Mouse (Mus musculus) ES-E14 (cell line): Measurements from ENCODE around the gene Sirt5. TPM values are rescaled to one million over a fixed set of nuclear protein-coding genes. Genes with fewer than 3 reads are reported as not detected.
A peak's percentile ranks its signal among the peaks of the same experiment; 100 is the strongest.

Experiments
- DNase-seq: peaks from one replicate; pipeline ENCODE4 v3.0.0-alpha.2; 2013; ENCODE audit warnings: low read depth, low spot score
- H3K27ac ChIP-seq: 2 replicates; pipeline ENCODE4 v1.5.1; 2012; ENCODE audit warnings: low read depth, mild to moderate bottlenecking, low read length, moderate library complexity, mixed read lengths; ENCODE audit not compliant: poor library complexity, insufficient read depth, severe bottlenecking
- H3K36me3 ChIP-seq: 2 replicates; pipeline ENCODE4 v1.6.1; 2012; ENCODE audit warnings: mild to moderate bottlenecking, low read length, moderate library complexity, mixed read lengths; ENCODE audit not compliant: control insufficient read depth, poor library complexity, insufficient read depth, severe bottlenecking
- H3K4me1 ChIP-seq, 2 experiments: fragments of 150-350 bp in 1 of 2; sonication (generic) in 1 of 2; 2 replicates each; pipeline ENCODE4 v1.6.1; 2012; ENCODE audit warnings: low read length in 2 of 2, mild to moderate bottlenecking in 1 of 2, mixed read lengths in 1 of 2; ENCODE audit not compliant: control insufficient read depth in 2 of 2, insufficient read depth in 2 of 2, poor library complexity in 1 of 2
- H3K4me3 ChIP-seq, 2 experiments: fragments of 150-350 bp in 1 of 2; sonication (generic) in 1 of 2; 2 replicates each; pipeline ENCODE4 v1.5.1; 2012; ENCODE audit warnings: low read length in 2 of 2, low read depth in 1 of 2, mild to moderate bottlenecking in 1 of 2, mixed read lengths in 1 of 2; ENCODE audit not compliant: insufficient read depth in 1 of 2, poor library complexity in 1 of 2, severe bottlenecking in 1 of 2
- H3K9ac ChIP-seq: 2 replicates; pipeline ENCODE4 v1.6.1; 2012; ENCODE audit warnings: low read depth, mild to moderate bottlenecking, low read length, mixed read lengths; ENCODE audit not compliant: poor library complexity, insufficient read depth, severe bottlenecking
- H3K9me3 ChIP-seq: fragments of 150-350 bp; sonication (generic); 2 replicates; pipeline ENCODE4 v1.6.1; 2012; ENCODE audit warnings: low read depth, mild to moderate bottlenecking, low read length; ENCODE audit not compliant: control insufficient read depth, insufficient read depth
- CHD2 ChIP-seq: IDR thresholded peaks from 2 replicates; pipeline ENCODE4 v1.6.1; 2014; ENCODE audit warnings: mild to moderate bottlenecking, low read depth, low read length, inconsistent platforms
- HCFC1 ChIP-seq: IDR thresholded peaks from 2 replicates; pipeline ENCODE4 v1.6.1; 2012; ENCODE audit warnings: low read length, inconsistent platforms, borderline replicate concordance; ENCODE audit not compliant: insufficient read depth
- MAFK ChIP-seq: IDR thresholded peaks from 2 replicates; pipeline ENCODE4 v1.6.1; 2014; ENCODE audit warnings: mild to moderate bottlenecking, low read depth, low read length, inconsistent platforms; ENCODE audit not compliant: insufficient read depth
- ZC3H11A ChIP-seq: IDR thresholded peaks from 2 replicates; pipeline ENCODE4 v1.6.1; 2012; ENCODE audit warnings: low read depth, mild to moderate bottlenecking, inconsistent platforms, low read length, borderline replicate concordance
- ZNF384 ChIP-seq: IDR thresholded peaks from 2 replicates; pipeline ENCODE4 v1.6.1; 2012; ENCODE audit warnings: low read depth, low read length, inconsistent platforms
- in situ Hi-C, 2 experiments: fragments of 600-800 bp; cut with MboI; formaldehyde crosslinking; loops; one replicate each; pipeline ENCODE4 v1.15.1; 2025; ENCODE audit warnings: low sequenced_read_pairs in 2 of 2, inconsistent platforms in 1 of 2; ENCODE audit not compliant: unreplicated experiment in 2 of 2
- total RNA-seq: library from RNA; depleted of rRNA; stranded (reverse); fragments of 300-350 nt; gene quantifications from 2 replicates; pipeline ENCODE4 v1.2.3, GENCODE M21; 2012

Sirt5 gene
- total RNA-seq, 1 experiment: 8.6 TPM

- no peaks in the 10 kb centered on the region for H3K4me1 ChIP-seq
- no peak for DNase-seq
- H3K27ac ChIP-seq: no peak overlapping the region
- TF ChIP-seq HCFC1 (no peak), MAFK (no peak), ZNF384 (no peak), CHD2 (no peak), ZC3H11A (no peak)
- H3K4me3 ChIP-seq: no peak overlapping the region
- peaks cover 4% of the 10 kb centered on the region; the same call in 1 of the 2 replicates for H3K36me3 ChIP-seq
- no peak overlapping the region for H3K9ac ChIP-seq
- in situ Hi-C loops: no loop called here
- peaks cover 12% of the 10 kb centered on the region for H3K9me3 ChIP-seq
Observed at GRCm38 (mm10) chr13:43385321-43385720, 20.0 kb downstream of the Sirt5 start.

DNA sequence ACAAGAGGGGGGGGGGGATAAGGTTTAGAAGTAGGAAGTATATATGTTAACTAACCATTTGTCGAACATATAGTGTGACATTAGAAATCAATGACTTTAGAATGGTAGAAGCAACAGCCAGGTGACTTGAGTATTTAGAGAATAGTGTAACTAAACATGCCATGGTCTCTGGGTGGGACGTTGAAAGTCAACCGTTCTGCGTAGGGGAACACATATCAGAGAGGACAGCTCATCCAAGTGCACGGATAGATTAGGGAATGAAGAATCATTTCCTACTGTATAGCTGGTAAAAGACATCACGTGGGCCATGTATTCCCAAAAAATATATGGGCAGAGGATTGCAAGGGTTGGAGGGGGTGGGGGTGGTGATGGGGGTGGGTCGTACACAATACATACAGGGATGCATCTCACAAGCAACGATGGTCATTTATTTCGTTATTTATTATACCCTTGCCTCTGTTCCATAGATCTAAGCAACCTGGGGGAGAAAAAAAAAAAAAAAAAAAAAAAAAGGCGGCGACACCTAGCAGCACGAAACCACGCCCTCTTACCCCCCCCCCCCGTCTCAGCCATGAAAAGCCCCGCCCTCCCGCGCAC, 32.5 kb downstream of the Sirt5 start:
- no peak for DNase-seq
- Histone ChIP-seq H3K9me3 (peaks cover 13% of the 10 kb centered on the region), H3K9ac (no peak overlapping the region), H3K36me3 (peaks cover 7% of the 10 kb centered on the region), H3K27ac (no peak overlapping the region; the same call in 1 of the 2 replicates), H3K4me3 (no peak overlapping the region; a peak in 1 of 4 replicates), H3K4me1 (0 out of 4 replicates have a peak, but pooled peaks cover 0 to 2% of the 10 kb centered on the region in 2 experiments)
- TF ChIP-seq CHD2: no peak
- peak; percentile 93 for TF ChIP-seq ZNF384
- in situ Hi-C loops: no loop called here

DNA sequence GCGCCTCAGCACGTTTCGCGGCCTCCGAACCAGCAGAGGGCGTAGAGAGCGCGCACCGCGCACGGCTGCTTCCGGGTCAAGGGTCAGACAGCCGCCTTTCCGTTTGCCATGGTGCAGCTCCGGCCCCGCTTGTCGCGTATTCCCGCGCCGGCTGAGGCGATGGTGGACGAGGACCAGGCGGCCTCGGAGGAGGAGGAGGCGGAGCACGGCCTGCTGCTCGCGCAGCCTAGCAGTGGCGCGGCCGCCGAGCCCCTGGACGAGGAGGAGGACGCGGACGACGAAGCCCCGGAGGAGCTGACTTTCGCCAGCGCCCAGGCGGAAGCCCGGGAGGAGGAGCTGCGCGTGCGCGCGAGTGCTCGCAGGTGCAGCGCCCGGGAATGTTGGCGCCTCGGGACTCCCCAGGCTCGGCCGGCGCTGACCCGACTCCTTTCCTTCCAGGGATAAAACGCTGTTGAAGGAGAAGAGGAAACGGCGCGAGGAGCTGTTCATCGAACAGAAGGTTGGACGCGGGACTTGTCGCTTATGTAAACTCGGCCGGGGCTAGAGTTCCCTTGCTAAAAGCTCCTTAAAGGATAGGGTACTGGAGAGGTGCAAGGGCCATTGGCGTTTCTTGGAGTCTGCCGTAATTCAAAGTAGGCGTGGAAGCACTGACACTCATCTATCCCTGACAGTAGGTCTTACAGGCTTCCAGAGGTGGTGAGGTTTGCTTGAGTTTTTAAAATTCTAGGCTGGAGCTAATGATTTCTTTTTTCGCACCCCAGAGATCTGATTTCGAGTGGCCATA, 33.2 kb downstream of the Sirt5 start, which contains the start of gene Nol7:
Nol7 (plus strand) TSS at position 94 of the 784 bp plus-strand sequence.
- Histone ChIP-seq H3K9ac (peak within 1 kb of the TSS; percentile 100), H3K4me3 (peak within 1 kb of the TSS; percentile 91 to 100), H3K4me1 (0 out of 4 replicates have a peak, but pooled peaks cover 0 to 2% of the 10 kb centered on the region in 2 experiments), H3K27ac (peak within 1 kb of the TSS; percentile 99), H3K9me3 (peaks cover 13% of the 10 kb centered on the region), H3K36me3 (peaks cover 7% of the 10 kb centered on the region)
- DNase-seq: peak; percentile 81
- in situ Hi-C loops: no loop called here
- TF ChIP-seq ZC3H11A: 0 out of 2 replicates have a peak, but pooled peaks have one; percentile 13
- TF ChIP-seq CHD2: 0 out of 2 replicates have a peak, but pooled peaks have one; percentile 68
- TF ChIP-seq MAFK: 0 out of 2 replicates have a peak, but pooled peaks have one; percentile 8
- peak; percentile 80 for TF ChIP-seq HCFC1
- TF ChIP-seq ZNF384: no peak

GRCm38 (mm10) chr13:43399576-43399975, 34.3 kb downstream of the Sirt5 start:
- H3K4me1 ChIP-seq: 0 out of 4 replicates have a peak, but pooled peaks cover 0 to 2% of the 10 kb centered on the region in 2 experiments
- in situ Hi-C loops: no loop called here
- no peak overlapping the region for H3K27ac ChIP-seq
- H3K36me3 ChIP-seq: peaks cover 7% of the 10 kb centered on the region
- H3K9ac ChIP-seq: no peak overlapping the region; the same call in 1 of the 2 replicates
- no peak for DNase-seq
- peaks cover 9% of the 10 kb centered on the region for H3K9me3 ChIP-seq
- TF ChIP-seq ZNF384 (no peak), MAFK (no peak), CHD2 (no peak)
- peak overlapping the region in 1 of 2 experiments; percentile 100; a peak in 1 of 4 replicates for H3K4me3 ChIP-seq

- TF ChIP-seq MAFK (no peak), ZC3H11A (no peak), CHD2 (no peak)
- in situ Hi-C loops: no loop called here
- peaks cover 4% of the 10 kb centered on the region; the same call in 1 of the 2 replicates for H3K36me3 ChIP-seq
- no peaks in the 10 kb centered on the region for H3K4me1 ChIP-seq
- no peaks in the 10 kb centered on the region for H3K9me3 ChIP-seq
- no peak overlapping the region for H3K27ac ChIP-seq
- H3K9ac ChIP-seq: no peak overlapping the region
- no peak for DNase-seq
- H3K4me3 ChIP-seq: no peak overlapping the region
Observed at GRCm38 (mm10) chr13:43412311-43412710, 47.0 kb downstream of the Sirt5 start.
